Mouse (Mus musculus) E14TG2a.4 (cell line): ENCODE measurements around the gene Cd248.
A peak's percentile ranks its signal among the peaks of the same experiment; 100 is the strongest.

Source experiments
- H3K27me3 ChIP-seq: 2 replicates; pipeline ENCODE4 v1.6.1; 2014; ENCODE audit warnings: low read length, control low read depth; ENCODE audit not compliant: insufficient read depth
- H3K36me3 ChIP-seq: 2 replicates; pipeline ENCODE4 v1.6.1; 2014; ENCODE audit warnings: low read length, control low read depth; ENCODE audit not compliant: insufficient read depth
- H3K4me1 ChIP-seq: replicated peaks from 2 replicates; pipeline ENCODE4 v1.6.1; 2014; ENCODE audit warnings: low read depth, low read length, control low read depth
- H3K4me3 ChIP-seq: replicated peaks from 2 replicates; pipeline ENCODE4 v1.5.1; 2014; ENCODE audit warnings: mild to moderate bottlenecking, low read length
- H3K9me3 ChIP-seq: 2 replicates; pipeline ENCODE4 v1.6.1; 2014; ENCODE audit warnings: low read length, control low read depth
- CTCF ChIP-seq: conservative IDR thresholded peaks from 2 replicates; pipeline ENCODE4 v1.5.1; 2014; ENCODE audit warnings: low read length
- NANOG ChIP-seq: IDR thresholded peaks from 2 replicates; pipeline ENCODE4 v1.6.1; 2014; ENCODE audit warnings: borderline replicate concordance, low read length, mixed read lengths
- POU5F1 ChIP-seq: IDR thresholded peaks from 2 replicates; pipeline ENCODE4 v1.6.1; 2014; ENCODE audit warnings: low read length, borderline replicate concordance

The Cd248 gene

GRCm38 (mm10) chr19:5068570-5069234, 824 bp downstream of the Cd248 start:
- Histone ChIP-seq H3K36me3 (no peaks in the 10 kb centered on the region), H3K9me3 (no peaks in the 10 kb centered on the region), H3K27me3 (peaks cover 51% of the 10 kb centered on the region), H3K4me3 (peak overlapping the region; percentile 79), H3K4me1 (peaks cover 75% of the 10 kb centered on the region)
- no peak for TF ChIP-seq NANOG

DNA sequence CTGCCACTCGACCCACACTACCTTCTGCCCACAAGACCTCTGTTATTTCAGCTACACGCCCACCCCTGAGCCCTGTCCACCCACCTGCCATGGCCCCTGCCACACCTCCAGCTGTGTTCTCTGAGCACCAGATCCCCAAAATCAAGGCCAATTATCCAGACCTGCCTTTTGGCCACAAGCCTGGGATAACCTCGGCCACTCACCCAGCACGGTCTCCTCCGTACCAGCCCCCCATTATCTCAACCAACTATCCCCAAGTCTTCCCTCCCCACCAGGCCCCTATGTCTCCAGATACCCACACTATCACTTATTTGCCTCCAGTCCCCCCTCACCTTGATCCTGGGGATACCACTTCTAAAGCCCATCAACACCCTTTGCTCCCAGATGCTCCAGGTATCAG, 1.6 kb downstream of the Cd248 start:
- no peak for TF ChIP-seq CTCF
- no peak for TF ChIP-seq NANOG
- TF ChIP-seq POU5F1, result no peak

DNA sequence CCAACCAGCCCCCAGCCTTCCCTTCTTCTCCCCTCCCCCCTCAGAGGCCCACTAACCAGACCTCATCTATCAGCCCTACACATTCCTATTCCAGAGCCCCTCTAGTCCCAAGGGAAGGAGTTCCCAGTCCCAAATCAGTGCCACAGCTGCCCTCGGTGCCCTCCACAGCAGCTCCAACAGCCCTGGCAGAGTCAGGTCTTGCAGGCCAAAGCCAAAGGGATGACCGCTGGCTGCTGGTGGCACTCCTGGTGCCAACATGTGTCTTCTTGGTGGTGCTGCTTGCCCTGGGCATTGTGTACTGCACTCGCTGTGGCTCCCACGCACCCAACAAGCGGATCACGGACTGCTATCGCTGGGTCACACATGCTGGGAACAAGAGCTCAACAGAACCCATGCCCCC, 2.1 kb downstream of the Cd248 start:
- Histone ChIP-seq H3K36me3 (no peaks in the 10 kb centered on the region), H3K9me3 (no peaks in the 10 kb centered on the region), H3K4me1 (peaks cover 74% of the 10 kb centered on the region), H3K27me3 (peaks cover 48% of the 10 kb centered on the region), H3K4me3 (peak overlapping the region; percentile 48)
- TF ChIP-seq CTCF (no peak), NANOG (no peak), POU5F1 (no peak)

More for the DNA sequence above, 1.6 kb downstream of the Cd248 start:
- Histone ChIP-seq H3K4me3 (no peak overlapping the region), H3K36me3 (no peaks in the 10 kb centered on the region), H3K9me3 (no peaks in the 10 kb centered on the region), H3K27me3 (peaks cover 51% of the 10 kb centered on the region), H3K4me1 (peaks cover 78% of the 10 kb centered on the region)

DNA sequence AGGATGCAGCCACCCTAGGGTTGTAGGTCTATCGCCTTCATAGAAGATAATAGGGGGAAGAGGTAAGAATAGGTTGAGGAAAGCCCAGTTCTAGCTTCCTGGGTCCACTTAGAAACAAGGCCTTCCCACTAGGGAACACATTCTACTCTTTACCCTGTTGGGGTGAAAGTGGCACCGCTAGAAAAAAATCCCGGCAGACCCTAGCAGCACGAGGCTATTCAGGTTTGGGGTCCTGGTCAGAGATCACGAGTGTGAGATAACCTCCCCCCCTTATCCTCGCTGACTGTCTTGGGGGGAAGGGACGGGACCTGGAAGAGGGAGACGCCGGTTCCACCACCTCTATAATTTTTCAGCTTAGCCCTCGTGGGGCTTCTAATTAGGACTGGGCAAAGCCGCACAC, 3.2 kb downstream of the Cd248 start:
- peak overlapping the region; percentile 82 for H3K4me3 ChIP-seq
- peaks cover 45% of the 10 kb centered on the region for H3K27me3 ChIP-seq
- H3K36me3 ChIP-seq, result no peaks in the 10 kb centered on the region
- TF ChIP-seq CTCF (no peak), POU5F1 (no peak), NANOG (no peak)
- no peaks in the 10 kb centered on the region for H3K9me3 ChIP-seq
- H3K4me1 ChIP-seq, result peaks cover 67% of the 10 kb centered on the region

- Histone ChIP-seq H3K36me3 (no peaks in the 10 kb centered on the region), H3K4me3 (peak overlapping the region; percentile 82), H3K27me3 (peaks cover 45% of the 10 kb centered on the region), H3K9me3 (no peaks in the 10 kb centered on the region; the same call in 1 of the 2 replicates), H3K4me1 (peaks cover 67% of the 10 kb centered on the region)
- TF ChIP-seq CTCF, result no peak
- no peak for TF ChIP-seq NANOG
- no peak for TF ChIP-seq POU5F1
These were observed 3.9 kb downstream of the Cd248 start for GRCm38 (mm10) chr19:5071545-5072369.

DNA sequence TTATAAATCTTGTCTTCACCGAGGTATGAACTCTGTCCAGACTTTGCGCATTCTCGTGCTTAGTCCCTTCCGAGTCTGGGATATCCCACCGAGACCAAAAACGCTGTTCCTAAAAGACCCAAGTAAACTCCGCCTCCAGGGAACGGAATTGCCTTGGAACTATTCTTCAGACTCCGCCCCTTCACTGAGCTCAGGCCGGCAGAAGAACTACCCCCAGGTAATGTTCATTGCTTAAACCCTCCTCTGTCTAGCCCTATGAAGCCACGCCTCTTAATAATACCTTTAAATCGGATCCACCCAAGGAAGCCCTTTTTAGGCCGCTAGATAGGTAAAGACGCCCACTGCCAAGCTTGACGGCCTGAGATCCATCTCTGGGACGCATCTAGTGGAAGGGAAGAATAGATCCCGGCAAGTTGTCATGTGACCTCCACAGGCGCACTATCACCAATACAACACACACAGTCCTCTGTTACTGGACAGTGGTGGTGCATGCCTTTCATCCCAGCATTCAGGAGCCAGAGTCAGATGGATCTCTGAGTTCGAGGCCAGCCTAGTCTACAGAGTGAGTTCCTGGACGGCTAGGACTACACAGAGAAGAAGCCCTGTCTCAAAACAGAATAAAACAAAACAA, 4.6 kb downstream of the Cd248 start:
- TF ChIP-seq NANOG, result no peak
- no peak for TF ChIP-seq CTCF
- TF ChIP-seq POU5F1, result no peak
- Histone ChIP-seq H3K4me3 (peak overlapping the region; percentile 82), H3K4me1 (peaks cover 59% of the 10 kb centered on the region), H3K9me3 (no peaks in the 10 kb centered on the region; the same call in 1 of the 2 replicates), H3K36me3 (no peaks in the 10 kb centered on the region), H3K27me3 (peaks cover 38% of the 10 kb centered on the region)

DNA sequence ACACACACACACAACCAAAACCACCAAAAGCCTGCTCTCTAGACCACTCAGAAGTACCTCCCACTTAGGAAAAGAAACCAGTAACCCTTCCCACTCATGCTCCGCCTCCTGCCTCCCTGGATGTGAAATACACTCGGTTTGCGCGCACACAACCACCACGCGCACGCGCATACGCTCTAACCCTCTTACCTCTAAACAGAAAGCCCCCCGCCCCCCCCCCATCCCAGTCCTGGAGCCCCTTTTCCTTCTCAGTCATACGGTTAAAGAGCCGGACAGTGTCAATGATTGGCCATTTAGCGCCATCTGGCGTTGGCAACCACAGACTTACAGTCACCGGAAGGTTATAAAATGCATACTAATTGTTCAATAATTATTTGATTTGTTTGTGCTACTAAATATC, 5.2 kb downstream of the Cd248 start:
- no peaks in the 10 kb centered on the region; the same call in 1 of the 2 replicates for H3K9me3 ChIP-seq
- peak overlapping the region; percentile 82 for H3K4me3 ChIP-seq
- peaks cover 35% of the 10 kb centered on the region for H3K27me3 ChIP-seq
- no peak for TF ChIP-seq NANOG
- peak; percentile 50 for TF ChIP-seq CTCF
- peaks cover 57% of the 10 kb centered on the region for H3K4me1 ChIP-seq
- no peaks in the 10 kb centered on the region for H3K36me3 ChIP-seq

- peaks cover 53% of the 10 kb centered on the region for H3K4me1 ChIP-seq
- no peaks in the 10 kb centered on the region for H3K36me3 ChIP-seq
- TF ChIP-seq CTCF (no peak), NANOG (no peak), POU5F1 (no peak)
- H3K27me3 ChIP-seq, result peaks cover 30% of the 10 kb centered on the region
- H3K4me3 ChIP-seq, result no peak overlapping the region
- H3K9me3 ChIP-seq, result no peaks in the 10 kb centered on the region; the same call in 1 of the 2 replicates
These were observed 5.6 kb downstream of the Cd248 start for GRCm38 (mm10) chr19:5073518-5073917.
